Mouse (Mus musculus) forebrain, embryonic 11.5 days (tissue): ENCODE results near the gene Tinagl1. TPM values are rescaled to one million over a fixed set of nuclear protein-coding genes. Genes with fewer than 3 reads are reported as not detected.
A peak's percentile ranks its signal among the peaks of the same experiment; 100 is the strongest.

Source experiments
- ATAC-seq: fragments of 200-750 bp; cut with Nextera tagmentation; replicated peaks from 2 replicates; pipeline ENCODE4 v1.8.0; 2017; ENCODE audit warnings: moderate TSS enrichment; ENCODE audit not compliant: low FRiP score
- DNase-seq: peaks from one replicate; pipeline ENCODE4 v3.0.0-alpha.2; 2017; ENCODE audit warnings: low spot score
- H3K27ac ChIP-seq: fragments of 300-500 bp; sonication (generic); 2 replicates; pipeline ENCODE4 v1.5.1; 2014; ENCODE audit warnings: low read depth, low read length
- H3K27me3 ChIP-seq: fragments of 300-500 bp; sonication (generic); 2 replicates; pipeline ENCODE4 v1.6.1; 2014; ENCODE audit warnings: mild to moderate bottlenecking, low read length, mixed read lengths; ENCODE audit not compliant: control insufficient read depth, insufficient read depth
- H3K36me3 ChIP-seq: fragments of 300-500 bp; sonication (generic); 2 replicates; pipeline ENCODE4 v1.6.1; 2014; ENCODE audit warnings: mild to moderate bottlenecking, low read length, moderate library complexity, mixed read lengths; ENCODE audit not compliant: control insufficient read depth, insufficient read depth
- H3K4me1 ChIP-seq: fragments of 300-500 bp; sonication (generic); replicated peaks from 2 replicates; pipeline ENCODE4 v1.6.1; 2014; ENCODE audit warnings: low read length, mixed read lengths; ENCODE audit not compliant: control insufficient read depth, insufficient read depth
- H3K4me2 ChIP-seq: fragments of 300-500 bp; sonication (generic); 2 replicates; pipeline ENCODE4 v1.6.1; 2014; ENCODE audit warnings: low read depth, mild to moderate bottlenecking, low read length, moderate library complexity, mixed read lengths; ENCODE audit not compliant: severe bottlenecking
- H3K4me3 ChIP-seq: fragments of 300-500 bp; sonication (generic); 2 replicates; pipeline ENCODE4 v1.5.1; 2014; ENCODE audit warnings: low read depth, low read length
- H3K9ac ChIP-seq: fragments of 300-500 bp; sonication (generic); 2 replicates; pipeline ENCODE4 v1.6.1; 2014; ENCODE audit warnings: low read length
- H3K9me3 ChIP-seq: fragments of 300-500 bp; sonication (generic); 2 replicates; pipeline ENCODE4 v1.6.1; 2016; ENCODE audit warnings: low read length, mixed read lengths; ENCODE audit not compliant: control insufficient read depth
- WGBS: fragments of 180-500 bp; shearing (Covaris S2); extraction: QIAGEN DNeasy Blood & Tissue Kit; methylation state at CpG from one replicate; pipeline ENCODE4 v1.1.7; 2014; 5-methylcytosine and 5-hydroxymethylcytosine counted together
- polyA plus RNA-seq: library from polyadenylated mRNA; unstranded; fragments of >200 nt; fragmentation: Nextera tagmentation; extraction: Ambion mirVana; gene quantifications from 2 replicates; pipeline ENCODE4 v1.2.1, GENCODE M21; 2014

Tinagl1 gene
- polyA plus RNA-seq, 1 experiment from 2014 or later, result 7.9 TPM

DNA sequence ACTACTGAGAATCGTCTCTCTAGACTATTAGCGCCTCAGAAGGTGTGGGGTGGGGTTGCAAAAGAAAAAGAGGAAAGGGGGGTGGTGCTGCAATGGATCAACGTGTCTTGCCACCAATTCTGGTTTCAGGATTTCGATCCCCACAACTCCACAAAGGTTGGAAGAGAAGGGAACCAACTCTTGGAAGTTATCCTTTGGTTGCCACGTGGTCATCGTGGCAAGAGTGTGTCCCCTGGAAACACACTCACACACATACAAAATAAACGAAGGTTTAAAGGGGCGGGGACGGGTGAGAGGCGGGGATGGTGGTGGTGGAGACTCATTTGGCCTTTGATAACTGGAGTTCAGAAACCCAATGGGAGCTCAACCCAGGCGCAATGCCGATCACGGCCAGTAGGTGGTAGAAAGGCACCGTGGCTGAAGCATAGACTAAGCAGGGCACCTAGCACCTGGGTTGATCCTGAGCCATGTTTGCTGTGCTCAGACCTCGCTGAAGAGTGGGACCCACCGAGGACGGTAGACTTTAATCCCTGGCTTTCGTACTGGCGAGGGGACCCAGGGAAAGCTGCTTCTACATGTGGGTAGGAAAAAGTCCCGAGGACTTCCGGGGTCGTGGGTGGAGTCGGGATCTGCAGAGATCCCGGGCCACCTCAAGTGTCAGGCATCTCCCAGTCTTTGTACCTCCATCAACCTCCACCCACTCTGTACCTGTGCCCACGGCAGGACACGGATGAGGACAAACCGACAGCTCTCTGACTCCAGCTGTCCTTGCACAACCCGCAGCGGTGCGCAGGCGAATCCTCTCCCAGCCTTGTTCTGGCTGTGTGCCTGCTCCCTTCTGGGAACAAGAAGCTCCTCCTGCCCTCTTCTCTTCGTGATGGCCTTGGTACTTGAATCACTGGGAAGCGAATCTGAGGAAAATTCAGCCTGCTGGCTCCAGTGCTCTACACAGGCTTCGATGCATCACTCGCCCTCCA lies 24.1 kb upstream of the Tinagl1 start:
- peak overlapping the region; percentile 35; the same call in 1 of the 2 replicates for H3K9ac ChIP-seq
- no peaks in the 10 kb centered on the region for H3K9me3 ChIP-seq
- no peak overlapping the region for H3K27ac ChIP-seq
- 15% methylated on average over 35 of the region's 35 CpGs for WGBS
- H3K4me2 ChIP-seq, result peak overlapping the region; percentile 52
- no peaks in the 10 kb centered on the region for H3K36me3 ChIP-seq
- peak overlapping the region; percentile 24 for H3K4me3 ChIP-seq
- H3K27me3 ChIP-seq, result no peaks in the 10 kb centered on the region
- DNase-seq (peak; percentile 92), ATAC-seq (peak; percentile 55)
- H3K4me1 ChIP-seq, result no peaks in the 10 kb centered on the region

DNA sequence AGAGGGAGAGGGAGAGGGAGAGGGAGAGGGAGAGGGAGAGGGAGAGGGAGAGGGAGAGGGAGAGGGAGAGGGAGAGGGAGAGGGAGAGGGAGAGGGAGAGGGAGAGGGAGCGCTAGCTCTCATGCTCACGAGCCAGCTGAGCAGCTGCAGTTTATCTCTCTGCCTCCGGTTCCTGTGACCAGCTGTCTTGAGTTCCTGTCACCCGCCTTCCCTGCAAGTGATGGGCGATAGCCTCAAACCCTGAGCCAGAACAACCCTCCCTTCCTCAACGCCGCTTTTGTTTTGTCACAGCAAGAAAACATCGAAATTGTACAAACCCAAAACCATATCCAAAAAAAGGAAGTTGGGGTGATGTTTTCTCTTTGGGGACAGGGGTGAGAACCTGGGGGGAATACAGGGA lies 21.6 kb upstream of the Tinagl1 start:
- no peak overlapping the region for H3K27ac ChIP-seq
- H3K36me3 ChIP-seq, result no peaks in the 10 kb centered on the region
- no peaks in the 10 kb centered on the region for H3K27me3 ChIP-seq
- no peak overlapping the region for H3K4me2 ChIP-seq
- no peaks in the 10 kb centered on the region for H3K9me3 ChIP-seq
- H3K4me3 ChIP-seq, result no peak overlapping the region
- ATAC-seq (no peak), DNase-seq (no peak)
- H3K4me1 ChIP-seq, result no peaks in the 10 kb centered on the region
- H3K9ac ChIP-seq, result no peak overlapping the region
- WGBS, result 85% methylated on average over 8 of the region's 8 CpGs

DNA sequence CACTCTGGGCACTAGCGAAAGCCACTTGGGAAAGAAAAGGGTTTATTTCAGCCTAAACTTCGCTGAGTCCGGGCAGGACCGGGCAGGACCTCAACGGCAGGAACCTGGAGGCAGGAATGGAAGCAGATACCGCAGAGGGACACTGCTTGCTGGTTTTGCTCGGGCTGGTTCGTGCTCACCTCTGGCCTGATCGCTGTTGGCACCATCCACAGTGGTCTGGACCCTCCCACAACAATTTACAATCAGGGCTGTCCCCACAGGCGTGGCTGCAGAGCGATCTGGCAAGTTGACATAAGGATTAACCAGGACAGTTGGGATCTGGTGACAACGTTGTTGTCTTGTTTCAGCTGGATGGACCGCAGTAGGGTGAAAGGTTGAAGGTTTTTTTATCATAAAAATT lies 21.0 kb upstream of the Tinagl1 start:
- no peaks in the 10 kb centered on the region for H3K36me3 ChIP-seq

DNA sequence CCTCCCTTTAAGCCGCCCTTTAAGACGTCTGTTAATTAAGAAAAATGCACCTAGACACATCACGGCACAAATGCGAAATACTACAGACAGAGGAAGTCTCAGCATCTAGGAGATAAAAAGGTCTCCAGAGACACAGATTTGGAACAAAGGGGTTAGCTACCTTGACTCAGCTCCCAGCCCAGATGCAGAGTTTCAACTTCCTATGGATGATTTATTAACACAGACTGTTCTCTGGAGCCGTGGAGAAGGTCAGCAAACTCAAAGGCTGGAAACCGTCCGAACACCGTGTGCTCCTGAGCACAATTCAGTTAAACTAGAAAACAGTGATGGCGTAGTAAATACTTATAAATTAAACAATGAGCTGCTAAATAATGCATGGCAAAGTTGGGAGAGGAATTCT lies 17.3 kb upstream of the Tinagl1 start:
- Histone ChIP-seq H3K27me3 (no peaks in the 10 kb centered on the region), H3K4me2 (no peak overlapping the region), H3K27ac (no peak overlapping the region), H3K9ac (no peak overlapping the region), H3K4me3 (no peak overlapping the region), H3K9me3 (no peaks in the 10 kb centered on the region), H3K36me3 (no peaks in the 10 kb centered on the region), H3K4me1 (no peaks in the 10 kb centered on the region)
- ATAC-seq, result no peak
- DNase-seq, result no peak
- WGBS, result 75% methylated on average over 9 of the region's 9 CpGs

More for the DNA sequence above, 21.0 kb upstream of the Tinagl1 start:
- DNase-seq (no peak), ATAC-seq (no peak)
- Histone ChIP-seq H3K4me3 (no peak overlapping the region), H3K27me3 (no peaks in the 10 kb centered on the region), H3K27ac (no peak overlapping the region), H3K9ac (no peak overlapping the region), H3K4me2 (no peak overlapping the region), H3K4me1 (no peaks in the 10 kb centered on the region), H3K9me3 (no peaks in the 10 kb centered on the region)
- WGBS, result 78% methylated on average over 13 of the region's 13 CpGs

DNA sequence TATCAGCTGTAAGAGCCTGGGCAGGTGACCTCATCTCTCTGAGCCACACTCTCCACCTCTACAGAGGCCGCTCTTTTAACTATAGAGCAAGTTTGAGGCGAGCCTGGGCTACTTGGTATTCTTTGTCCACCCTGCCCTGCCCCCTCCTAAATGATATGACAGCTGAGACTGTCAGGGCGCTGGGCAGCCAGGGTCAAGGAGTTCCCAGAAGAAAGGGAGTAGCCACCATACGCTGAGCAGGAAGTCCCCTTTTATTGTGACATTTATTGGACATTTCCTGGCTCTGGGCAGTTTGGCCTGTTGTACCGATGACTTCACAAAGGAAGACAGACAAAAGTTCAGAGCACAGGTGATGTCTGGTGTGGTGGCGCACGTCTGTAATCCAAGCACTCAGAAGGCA lies 14.7 kb upstream of the Tinagl1 start:
- no peaks in the 10 kb centered on the region for H3K4me1 ChIP-seq
- 68% methylated on average over 7 of the region's 7 CpGs for WGBS
- ATAC-seq (no peak), DNase-seq (no peak)
- H3K27me3 ChIP-seq, result no peaks in the 10 kb centered on the region
- H3K4me3 ChIP-seq, result no peak overlapping the region
- H3K4me2 ChIP-seq, result no peak overlapping the region
- H3K27ac ChIP-seq, result no peak overlapping the region
- H3K9me3 ChIP-seq, result no peaks in the 10 kb centered on the region
- H3K9ac ChIP-seq, result no peak overlapping the region
- no peaks in the 10 kb centered on the region for H3K36me3 ChIP-seq

DNA sequence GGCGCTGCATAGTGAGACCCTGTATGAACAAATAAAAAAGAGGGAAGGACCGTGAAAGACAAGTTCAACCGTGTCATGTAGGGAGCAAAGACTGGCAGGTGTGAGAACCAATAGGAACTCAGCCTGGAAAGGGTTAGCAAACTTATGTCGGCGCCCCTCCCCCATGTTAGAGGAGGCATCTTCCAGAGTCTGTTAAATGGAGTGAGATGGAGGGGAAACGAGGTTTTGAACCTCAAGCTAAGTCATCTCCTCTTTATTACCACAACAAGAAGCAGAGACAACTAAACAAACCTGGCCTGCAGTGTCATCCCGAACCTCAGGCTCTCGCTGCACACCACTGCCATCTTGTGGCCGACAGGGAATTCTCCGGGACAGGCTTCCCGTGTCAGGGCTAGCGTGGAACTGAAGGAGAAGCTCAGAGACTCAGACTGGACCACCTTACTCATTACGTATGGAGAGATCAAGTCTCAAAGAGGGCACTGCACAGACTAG lies 13.9 kb upstream of the Tinagl1 start:
- H3K9ac ChIP-seq, result no peak overlapping the region; the same call in 1 of the 2 replicates
- H3K4me2 ChIP-seq, result peak overlapping the region; percentile 36; the same call in 1 of the 2 replicates
- DNase-seq, result peak; percentile 89
- H3K4me1 ChIP-seq, result no peaks in the 10 kb centered on the region
- no peaks in the 10 kb centered on the region for H3K9me3 ChIP-seq
- 3% methylated on average over 13 of the region's 13 CpGs for WGBS
- no peak for ATAC-seq
- H3K27ac ChIP-seq, result no peak overlapping the region
- H3K27me3 ChIP-seq, result no peaks in the 10 kb centered on the region
- H3K4me3 ChIP-seq, result peak overlapping the region; percentile 10; the same call in 1 of the 2 replicates
- H3K36me3 ChIP-seq, result no peaks in the 10 kb centered on the region

DNA sequence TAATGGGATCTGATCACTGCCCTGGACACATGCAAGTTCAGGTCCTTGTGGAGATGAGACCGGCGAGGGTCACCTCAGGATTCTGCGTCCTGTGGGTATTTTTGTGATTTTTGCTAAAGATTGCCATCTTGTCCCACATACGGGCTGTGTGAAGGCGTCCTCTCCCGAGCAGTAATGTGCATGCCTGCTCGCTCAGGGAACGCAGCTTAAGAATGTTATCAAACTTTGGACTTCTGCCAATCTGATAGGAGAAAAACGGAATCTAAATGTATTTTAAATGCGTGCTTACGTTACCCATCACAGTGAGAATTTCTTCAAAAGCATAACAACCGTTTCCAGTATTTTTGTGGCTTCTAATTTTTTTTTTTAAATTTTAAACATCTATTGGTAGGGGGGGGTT lies 12.0 kb upstream of the Tinagl1 start:
- Histone ChIP-seq H3K27me3 (no peaks in the 10 kb centered on the region), H3K27ac (no peak overlapping the region), H3K4me2 (no peak overlapping the region), H3K4me3 (no peak overlapping the region), H3K36me3 (no peaks in the 10 kb centered on the region), H3K4me1 (no peaks in the 10 kb centered on the region), H3K9me3 (no peaks in the 10 kb centered on the region), H3K9ac (no peak overlapping the region)
- DNase-seq, result no peak
- no peak for ATAC-seq
- WGBS, result 89% methylated on average over 12 of the region's 12 CpGs

DNA sequence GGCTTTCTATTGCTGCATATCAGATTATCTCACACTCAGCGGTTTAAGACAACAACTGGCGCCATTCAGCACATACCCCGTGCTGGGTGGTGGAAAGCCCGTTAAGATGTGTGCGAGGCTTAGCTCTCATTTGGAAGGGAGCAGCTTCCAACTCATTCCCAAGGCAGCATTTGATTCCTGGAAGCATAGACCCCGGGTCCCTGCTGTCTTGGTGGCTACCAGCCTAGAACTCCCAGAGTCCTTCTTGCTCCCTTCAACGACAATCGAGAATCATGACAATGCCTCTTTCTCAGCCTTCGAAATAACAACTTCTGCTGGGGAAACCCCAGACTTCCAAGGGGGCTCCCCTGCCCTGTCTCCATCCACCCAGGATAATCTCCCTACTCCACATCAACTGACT lies 11.5 kb upstream of the Tinagl1 start:
- no peak overlapping the region for H3K9ac ChIP-seq
- H3K4me1 ChIP-seq, result no peaks in the 10 kb centered on the region
- no peak overlapping the region for H3K4me3 ChIP-seq
- no peak overlapping the region for H3K27ac ChIP-seq
- ATAC-seq (no peak), DNase-seq (no peak)
- no peaks in the 10 kb centered on the region for H3K27me3 ChIP-seq
- no peaks in the 10 kb centered on the region for H3K9me3 ChIP-seq
- 77% methylated on average over 9 of the region's 9 CpGs for WGBS
- no peaks in the 10 kb centered on the region for H3K36me3 ChIP-seq
- H3K4me2 ChIP-seq, result no peak overlapping the region
